Mouse (Mus musculus): ENCODE measurements around the gene Ppif. TPM values are rescaled to one million over a fixed set of nuclear protein-coding genes. Genes with fewer than 3 reads are reported as not detected.

Gene Ppif
- total and polyA plus RNA-seq, 3 experiments = 29.1 to 106 (median 52.9) TPM

- H3K9ac ChIP-seq (ENCODE audit: insufficient read depth, low read depth) = no peak overlapping the region
- H3K27me3 ChIP-seq (replicated peaks) = peaks cover 56% of the 10 kb centered on the region
- H3K79me2 ChIP-seq (replicated peaks; ENCODE audit: control insufficient read depth, extremely low read depth, insufficient read depth, poor library complexity, severe bottlenecking) = no peaks in the 10 kb centered on the region
- no peaks in the 10 kb centered on the region for H3K9me3 ChIP-seq (replicated peaks; ENCODE audit: low read length)
- H3K4me1 ChIP-seq (ENCODE audit: control insufficient read depth in 1 of 2, insufficient read depth in 2 of 2) = peaks cover 0 to 3% of the 10 kb centered on the region in 2 experiments; a peak in 1 of 4 replicates
- no peak overlapping the region for H3K4me2 ChIP-seq (ENCODE audit: insufficient read depth, low read depth, poor library complexity, severe bottlenecking)
- no peaks in the 10 kb centered on the region for H3K36me3 ChIP-seq (replicated peaks in 1 of 2; ENCODE audit: control insufficient read depth in 1 of 2, insufficient read depth in 1 of 2, low read length in 1 of 2)
- H3K27ac ChIP-seq (ENCODE audit: insufficient read depth, low read depth) = no peak overlapping the region
- no peak for DNase-seq (ENCODE audit: extremely low read depth)
- H3K4me3 ChIP-seq (replicated peaks in 1 of 3; ENCODE audit: low read depth in 2 of 3, low read length in 2 of 3, poor library complexity in 1 of 3) = no peak overlapping the region
- dilution Hi-C loops (cut with MboI; ENCODE audit: extremely low pct_ligation_motif_present, extremely low pct_unique_long_range_greater_than_20kb, low sequenced_read_pairs) = no loop called here
- TF ChIP-seq SMC3 (IDR thresholded peaks at IDR 0.05; ENCODE audit: low read depth, low read length) = no peak
- no peak for TF ChIP-seq PAX5 (IDR thresholded peaks at IDR 0.05; ENCODE audit: low read length)
- no peak for TF ChIP-seq KAT2A (IDR thresholded peaks at IDR 0.05; ENCODE audit: insufficient replicate concordance, low read length)
- TF ChIP-seq ZKSCAN1 (IDR thresholded peaks at IDR 0.05; ENCODE audit: borderline replicate concordance, low read depth, low read length) = no peak
- TF ChIP-seq ZMIZ1 (IDR thresholded peaks at IDR 0.05; ENCODE audit: low read depth, low read length) = no peak
- no peak for TF ChIP-seq JUN (IDR thresholded peaks at IDR 0.05; ENCODE audit: insufficient read depth, low read depth, low read length)
- TF ChIP-seq ELF1 (IDR thresholded peaks at IDR 0.05; ENCODE audit: low read depth, low read length) = no peak
- no peak for TF ChIP-seq USF2 (conservative IDR thresholded peaks at IDR 0.05; ENCODE audit: low read depth, low read length)
- no peak for TF ChIP-seq ZC3H11A (IDR thresholded peaks at IDR 0.05; ENCODE audit: low read depth, low read length)
- no peak for TF ChIP-seq NELFE (IDR thresholded peaks at IDR 0.05; ENCODE audit: low read depth, low read length)
- TF ChIP-seq USF1 (IDR thresholded peaks at IDR 0.05; ENCODE audit: low read depth, low read length) = no peak
- no peak for TF ChIP-seq CHD1 (IDR thresholded peaks at IDR 0.05; ENCODE audit: low read depth, low read length)
- in situ Hi-C loops (cut with MboI; ENCODE audit: low pct_ligation_motif_present, low pct_unique_long_range_greater_than_20kb, low sequenced_read_pairs) = no loop called here
Measured at GRCm38 (mm10) chr14:25736140-25736539, 42.2 kb downstream of the Ppif start.

GRCm38 (mm10) chr14:25736589-25736988 is 42.6 kb downstream of the Ppif start:
- Histone ChIP-seq H3K4me1 (ENCODE audit: control insufficient read depth in 1 of 2, insufficient read depth in 2 of 2) (peaks cover 0 to 7% of the 10 kb centered on the region in 2 experiments; a peak in 1 of 4 replicates), H3K9me3 (replicated peaks; ENCODE audit: low read length) (no peaks in the 10 kb centered on the region), H3K36me3 (replicated peaks in 1 of 2; ENCODE audit: control insufficient read depth in 1 of 2, insufficient read depth in 1 of 2, low read length in 1 of 2) (no peaks in the 10 kb centered on the region), H3K27ac (ENCODE audit: insufficient read depth, low read depth) (no peak overlapping the region), H3K4me3 (replicated peaks in 1 of 3; ENCODE audit: low read depth in 2 of 3, low read length in 2 of 3, poor library complexity in 1 of 3) (no peak overlapping the region), H3K27me3 (replicated peaks) (peaks cover 56% of the 10 kb centered on the region), H3K79me2 (replicated peaks; ENCODE audit: control insufficient read depth, extremely low read depth, insufficient read depth, poor library complexity, severe bottlenecking) (no peaks in the 10 kb centered on the region), H3K4me2 (ENCODE audit: insufficient read depth, low read depth, poor library complexity, severe bottlenecking) (no peak overlapping the region), H3K9ac (ENCODE audit: insufficient read depth, low read depth) (no peak overlapping the region)
- TF ChIP-seq ZC3H11A (IDR thresholded peaks at IDR 0.05; ENCODE audit: low read depth, low read length) (no peak), USF2 (conservative IDR thresholded peaks at IDR 0.05; ENCODE audit: low read depth, low read length) (no peak), NRF1 (IDR thresholded peaks at IDR 0.05; ENCODE audit: low read depth, low read length) (no peak), JUN (IDR thresholded peaks at IDR 0.05; ENCODE audit: insufficient read depth, low read depth, low read length) (no peak), POLR2AphosphoS2 (IDR thresholded peaks at IDR 0.05; ENCODE audit: low read depth, low read length) (no peak), JUND (conservative IDR thresholded peaks at IDR 0.05; ENCODE audit: low read depth, low read length) (no peak), CHD1 (IDR thresholded peaks at IDR 0.05; ENCODE audit: low read depth, low read length) (no peak), E2F4 (IDR thresholded peaks at IDR 0.05; ENCODE audit: insufficient replicate concordance, low read depth, low read length) (no peak), ZKSCAN1 (IDR thresholded peaks at IDR 0.05; ENCODE audit: borderline replicate concordance, low read depth, low read length) (no peak), IRF4 (IDR thresholded peaks at IDR 0.05; ENCODE audit: low read depth, low read length) (no peak), MAZ (IDR thresholded peaks at IDR 0.05; ENCODE audit: low read depth, low read length) (no peak), MAX (IDR thresholded peaks at IDR 0.05; ENCODE audit: low read length) (no peak), NELFE (IDR thresholded peaks at IDR 0.05; ENCODE audit: low read depth, low read length) (no peak), MXI1 (IDR thresholded peaks at IDR 0.05; ENCODE audit: low read depth, low read length) (no peak)
- in situ Hi-C loops (cut with MboI; ENCODE audit: low pct_ligation_motif_present, low pct_unique_long_range_greater_than_20kb, low sequenced_read_pairs) = no loop called here
- dilution Hi-C loops (cut with MboI; ENCODE audit: extremely low pct_ligation_motif_present, extremely low pct_unique_long_range_greater_than_20kb, low sequenced_read_pairs) = no loop called here
- DNase-seq (ENCODE audit: extremely low read depth) = no peak
